Comparison of ENCODE assay signal across 8 mouse cellular contexts in the genomic region with DNA sequence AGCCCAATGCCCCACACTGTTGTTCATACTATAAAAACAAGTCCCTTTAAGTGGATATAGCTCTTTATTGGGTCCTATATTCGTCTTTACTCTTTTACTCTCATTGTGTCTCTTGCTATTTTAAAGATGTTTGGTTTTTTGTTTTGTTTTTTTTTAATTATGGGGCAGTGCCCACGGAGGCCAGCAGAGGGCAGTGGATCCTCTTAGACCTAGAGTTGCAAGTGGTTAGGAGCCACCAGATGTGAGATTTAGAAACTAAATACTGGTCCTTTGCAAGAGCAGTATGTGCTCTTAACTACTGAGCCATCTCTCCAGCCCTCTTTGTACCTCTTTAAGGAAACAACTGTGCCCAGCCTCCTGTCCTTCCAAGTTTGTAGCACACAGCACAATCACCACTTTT. TPM values are rescaled to one million over a fixed set of nuclear protein-coding genes. Genes with fewer than 3 reads are reported as not detected.
DNase-seq lines count a peak whose midpoint lies in the region; ATAC-seq and TF ChIP-seq lines count a peak whose summit lies in the region.

No protein-coding gene starts in this region.

- ATAC-seq in liver, embryonic 13.5 days (ENCODE audit: low read depth), result no peak
- no peak for ATAC-seq in liver, embryonic 12.5 days
- peak; percentile 42 for ATAC-seq in megakaryocyte-erythroid progenitor cell, adult 5-6 weeks (replicated peaks; ENCODE audit: low FRiP score, low TSS enrichment, poor library complexity, severe bottlenecking)

- H3K27me3 ChIP-seq in liver, embryonic 13.5 days, result no peaks in the 10 kb centered on the region
- no peaks in the 10 kb centered on the region for H3K27me3 ChIP-seq in liver, embryonic 12.5 days (replicated peaks)

- H3K27ac ChIP-seq in liver, embryonic 13.5 days, result no peak overlapping the region
- H3K27ac ChIP-seq in liver, embryonic 12.5 days, result no peak overlapping the region

- H3K4me2 ChIP-seq in liver, embryonic 13.5 days, result no peak overlapping the region
- H3K4me2 ChIP-seq in liver, embryonic 12.5 days, result no peak overlapping the region

- 0 out of 2 replicates have a peak, but pooled peaks cover 6% of the 10 kb centered on the region for H3K4me1 ChIP-seq in liver, embryonic 13.5 days (replicated peaks)
- H3K4me1 ChIP-seq in liver, embryonic 12.5 days, result peaks cover 10% of the 10 kb centered on the region

- WGBS in liver, embryonic 13.5 days (ENCODE audit: insufficient replicate concordance), result 3% methylated on average over 2 of the region's 2 CpGs
- WGBS in liver, embryonic 12.5 days (ENCODE audit: insufficient replicate concordance), result 5% methylated on average over 2 of the region's 2 CpGs

- no peak overlapping the region for H3K4me3 ChIP-seq in liver, embryonic 13.5 days (replicated peaks)
- no peak overlapping the region for H3K4me3 ChIP-seq in liver, embryonic 12.5 days

- H3K9me3 ChIP-seq in liver, embryonic 13.5 days (replicated peaks), result no peaks in the 10 kb centered on the region
- H3K9me3 ChIP-seq in liver, embryonic 12.5 days (replicated peaks), result no peaks in the 10 kb centered on the region

- TF ChIP-seq CTCF in brain, embryonic 14.5 days (IDR thresholded peaks at IDR 0.05; ENCODE audit: borderline replicate concordance, extremely low read depth, insufficient read depth, insufficient read length), result peak; percentile 65; the same call in 1 of the 2 replicates

- no peak overlapping the region for H3K9ac ChIP-seq in liver, embryonic 13.5 days
- H3K9ac ChIP-seq in liver, embryonic 12.5 days, result no peak overlapping the region

- TF ChIP-seq POLR2A in brain, embryonic 14.5 days (IDR thresholded peaks at IDR 0.05; ENCODE audit: borderline replicate concordance, extremely low read depth, insufficient read depth, insufficient read length, poor library complexity, severe bottlenecking), result no peak

- DNase-seq in cerebellum, postnatal 10 days, result peak; percentile 28 to 41
- DNase-seq in cerebellum, adult 11 months, result no peak
- peak; percentile 24 for DNase-seq in liver, embryonic 13.5 days
- peak; percentile 43 for DNase-seq in brain, embryonic 14.5 days (ENCODE audit: low read depth)
- DNase-seq in urinary bladder, adult 2 months (ENCODE audit: low spot score), result no peak
- DNase-seq in gastrocnemius, postnatal 10 days, result no peak

- no peaks in the 10 kb centered on the region for H3K36me3 ChIP-seq in liver, embryonic 13.5 days
- no peaks in the 10 kb centered on the region for H3K36me3 ChIP-seq in liver, embryonic 12.5 days

RNA-seq across cellular contexts. Expression of gene Rack1, which starts 28.4 kb away (rescaled TPM):
- 688 and 710 TPM in 2 replicates for polyA plus RNA-seq in liver, embryonic 13.5 days (2015; fragmentation: Nextera tagmentation; extraction: Ambion mirVana)
- polyA plus RNA-seq in liver, embryonic 12.5 days (2016; fragmentation: Nextera tagmentation; extraction: Ambion mirVana), result 735 and 768 TPM in 2 replicates
- polyA plus RNA-seq in brain, embryonic 14.5 days (2012; rRNA removed), result 1,339 and 1,725 TPM in 2 replicates
- 2,653 and 3,048 TPM in 2 replicates for total RNA-seq in megakaryocyte-erythroid progenitor cell, adult 5-6 weeks (2014; fragmentation: Nextera tagmentation)
- 1,625 and 1,902 TPM in 2 replicates for total RNA-seq in megakaryocyte-erythroid progenitor cell, adult 5-6 weeks (2017)
- 1,217 and 1,275 TPM in 2 replicates for polyA plus RNA-seq in urinary bladder, adult 2 months (2012; rRNA removed)
- 100 to 1,000 TPM; 536 to 557 TPM for total RNA-seq in gastrocnemius, postnatal 10 days (2021)

RNA-seq across cellular contexts. Expression of gene Trim41, which starts 45.5 kb away (rescaled TPM):
- 1.7 and 2.4 TPM in 2 replicates for polyA plus RNA-seq in liver, embryonic 13.5 days (2015; fragmentation: Nextera tagmentation; extraction: Ambion mirVana)
- polyA plus RNA-seq in liver, embryonic 12.5 days (2016; fragmentation: Nextera tagmentation; extraction: Ambion mirVana), result 2.1 and 2.3 TPM in 2 replicates
- polyA plus RNA-seq in brain, embryonic 14.5 days (2012; rRNA removed), result 39.3 and 44.2 TPM in 2 replicates
- total RNA-seq in megakaryocyte-erythroid progenitor cell, adult 5-6 weeks (2014; fragmentation: Nextera tagmentation), result 16.0 and 19.8 TPM in 2 replicates
- total RNA-seq in megakaryocyte-erythroid progenitor cell, adult 5-6 weeks (2017), result 18.6 and 64.6 TPM in 2 replicates
- polyA plus RNA-seq in urinary bladder, adult 2 months (2012; rRNA removed), result 34.8 and 37.5 TPM in 2 replicates
- total RNA-seq in gastrocnemius, postnatal 10 days (2021), result 10 to 100 TPM; 22.2 to 22.8 TPM

RNA-seq across cellular contexts. Expression of gene Trim7, which starts 54.2 kb away (rescaled TPM):
- 0.06 and 0.09 TPM in 2 replicates for polyA plus RNA-seq in liver, embryonic 13.5 days (2015; fragmentation: Nextera tagmentation; extraction: Ambion mirVana)
- not detected in 2 replicates for polyA plus RNA-seq in liver, embryonic 12.5 days (2016; fragmentation: Nextera tagmentation; extraction: Ambion mirVana)
- polyA plus RNA-seq in brain, embryonic 14.5 days (2012; rRNA removed), result 2.6 and 2.8 TPM in 2 replicates
- total RNA-seq in megakaryocyte-erythroid progenitor cell, adult 5-6 weeks (2014; fragmentation: Nextera tagmentation), result 0.84 TPM in 1 of 2 replicates, not detected in the other
- total RNA-seq in megakaryocyte-erythroid progenitor cell, adult 5-6 weeks (2017), result 0.75 and 0.80 TPM in 2 replicates
- 14.9 and 16.1 TPM in 2 replicates for polyA plus RNA-seq in urinary bladder, adult 2 months (2012; rRNA removed)
- 100 to 1,000 TPM; 107 to 110 TPM for total RNA-seq in gastrocnemius, postnatal 10 days (2021)

RNA-seq across cellular contexts. Expression of gene Gm12184, which starts 54.8 kb away (rescaled TPM):
- 1.2 and 1.7 TPM in 2 replicates for polyA plus RNA-seq in liver, embryonic 13.5 days (2015; fragmentation: Nextera tagmentation; extraction: Ambion mirVana)
- polyA plus RNA-seq in liver, embryonic 12.5 days (2016; fragmentation: Nextera tagmentation; extraction: Ambion mirVana), result 4.1 and 5.0 TPM in 2 replicates
- 34.5 and 47.1 TPM in 2 replicates for polyA plus RNA-seq in brain, embryonic 14.5 days (2012; rRNA removed)
- total RNA-seq in megakaryocyte-erythroid progenitor cell, adult 5-6 weeks (2014; fragmentation: Nextera tagmentation), result 10.6 and 12.0 TPM in 2 replicates
- 6.7 and 9.1 TPM in 2 replicates for total RNA-seq in megakaryocyte-erythroid progenitor cell, adult 5-6 weeks (2017)
- 20.8 and 23.2 TPM in 2 replicates for polyA plus RNA-seq in urinary bladder, adult 2 months (2012; rRNA removed)
- total RNA-seq in gastrocnemius, postnatal 10 days (2021), result 1 to 10 TPM; 1.8 to 3.6 TPM

Comparison
In these comparisons a context has a peak if more than half of its experiments do, and no peak if none do; other contexts are left out.
1. DNase-seq: peak in cerebellum, postnatal 10 days (2 of 2), liver, embryonic 13.5 days (single experiment) and brain, embryonic 14.5 days (single experiment); none in cerebellum, adult 11 months (single experiment), urinary bladder, adult 2 months (single experiment) and gastrocnemius, postnatal 10 days (single experiment).
2. RNA of gene Trim41, which starts 45.5 kb away (polyA plus RNA-seq): 39.3 to 44.2 TPM in brain, embryonic 14.5 days and 34.8 to 37.5 TPM in urinary bladder, adult 2 months; 1.7 to 2.4 TPM in liver, embryonic 13.5 days and 2.1 to 2.3 TPM in liver, embryonic 12.5 days; every median in the first group is over 10 times any median in the second.